Mouse (Mus musculus): ENCODE measurements around the gene Pyroxd2.
A peak's percentile ranks its signal among the peaks of the same experiment; 100 is the strongest.
"Not testable (repeated sequence)": the region's sequence is repeated elsewhere in the genome, so short reads cannot be mapped to it uniquely, and the experiment has no call there.

Pyroxd2 gene

GRCm38 (mm10) chr19:42752363-42752931 is at the start of gene Pyroxd2:
Gene Pyroxd2 (minus strand): TSS chr19:42752775.
- peak; percentile 52 for DNase-seq

- no peak for DNase-seq
Observed at GRCm38 (mm10) chr19:42797866-42798265, 45.3 kb upstream of the Pyroxd2 start.

GRCm38 (mm10) chr19:42795801-42796200 is 43.2 kb upstream of the Pyroxd2 start:
- DNase-seq, result no peak

GRCm38 (mm10) chr19:42794914-42795613 is 42.5 kb upstream of the Pyroxd2 start:
- DNase-seq, result peak; percentile 86

GRCm38 (mm10) chr19:42788311-42788710 is 35.7 kb upstream of the Pyroxd2 start:
- DNase-seq, result no peak

- DNase-seq, result no peak
Observed at GRCm38 (mm10) chr19:42785562-42786220, 33.1 kb upstream of the Pyroxd2 start.

- DNase-seq, result no peak
Observed at GRCm38 (mm10) chr19:42785129-42785528, 32.6 kb upstream of the Pyroxd2 start.

- not testable (repeated sequence) for DNase-seq
Observed at GRCm38 (mm10) chr19:42780156-42780538, 27.6 kb upstream of the Pyroxd2 start.

GRCm38 (mm10) chr19:42779531-42780155 is 27.1 kb upstream of the Pyroxd2 start, which contains the start of gene Hps1:
Gene Hps1 (minus strand): TSS chr19:42779978.
- DNase-seq, result peak; percentile 90

GRCm38 (mm10) chr19:42777801-42778200 is 25.2 kb upstream of the Pyroxd2 start:
- peak; percentile 40 for DNase-seq

- DNase-seq, result peak; percentile 24
Observed at GRCm38 (mm10) chr19:42776813-42777212, 24.2 kb upstream of the Pyroxd2 start.

GRCm38 (mm10) chr19:42770141-42770872 is 17.7 kb upstream of the Pyroxd2 start:
- DNase-seq, result no peak

- DNase-seq, result no peak
Observed at GRCm38 (mm10) chr19:42769648-42770047, 17.1 kb upstream of the Pyroxd2 start.

GRCm38 (mm10) chr19:42767361-42767760 is 14.8 kb upstream of the Pyroxd2 start:
- DNase-seq, result no peak

GRCm38 (mm10) chr19:42764398-42764797 is 11.8 kb upstream of the Pyroxd2 start:
- DNase-seq, result no peak

GRCm38 (mm10) chr19:42756671-42757070 is 4.1 kb upstream of the Pyroxd2 start:
- no peak for DNase-seq

- no peak for DNase-seq
Observed at GRCm38 (mm10) chr19:42755148-42755870, 2.7 kb upstream of the Pyroxd2 start.

- DNase-seq, result no peak
Observed at GRCm38 (mm10) chr19:42753141-42753917, 754 bp upstream of the Pyroxd2 start.

- DNase-seq, result no peak
Observed at GRCm38 (mm10) chr19:42750196-42750595, 2.4 kb downstream of the Pyroxd2 start.

GRCm38 (mm10) chr19:42746702-42747101 is 5.9 kb downstream of the Pyroxd2 start:
- no peak for DNase-seq

GRCm38 (mm10) chr19:42745869-42746224 is 6.7 kb downstream of the Pyroxd2 start:
- DNase-seq, result no peak

All from cerebellum, adult 9-10 months (tissue).